16 mouse cellular contexts compared by ENCODE assay signal in the genomic region with DNA sequence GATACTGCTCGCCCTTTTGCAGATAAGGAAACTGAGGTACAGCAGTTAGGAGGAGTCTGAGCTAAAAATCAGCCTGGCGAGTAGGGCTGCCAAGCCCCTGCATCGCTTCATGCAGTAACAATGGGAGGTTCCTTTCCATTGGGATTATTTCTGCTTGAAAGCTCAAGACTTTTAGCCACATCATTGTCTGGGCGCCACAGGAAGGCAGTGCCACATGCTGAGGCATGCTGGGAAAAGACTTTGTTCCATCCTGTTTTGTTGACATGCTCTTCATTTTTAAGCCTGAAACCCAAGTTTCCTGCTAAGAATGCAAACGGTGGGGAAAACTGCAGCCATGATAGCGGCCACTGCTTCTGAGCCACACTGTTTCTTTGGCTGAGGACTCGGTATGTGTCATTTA.
DNase-seq lines count a peak whose midpoint lies in the region.
"Had no signal": no experiment of that assay in that cellular context is flagged by ENCODE, and none has a peak within 500 bp of the region (broad histone marks: within the 10 kb centered on the region; RNA-seq: fewer than 3 reads in every experiment).

No protein-coding gene starts in this region.

- H3K4me1 ChIP-seq in heart, embryonic 10.5 days, result peaks cover 43% of the 10 kb centered on the region

- peak; percentile 1 for DNase-seq in adrenal gland, postnatal 10 days
- DNase-seq in adrenal gland, adult (ENCODE audit: inconsistent age in 2 of 2, low spot score in 1 of 2), result no peak
- peak; percentile 58 for DNase-seq in heart, embryonic 10.5 days (ENCODE audit: low spot score)
- DNase-seq in heart, postnatal 4 days, result no peak
- DNase-seq in R1 (ENCODE audit: low read depth, low spot score), result peak; percentile 96
- peak; percentile 47 for DNase-seq in naive thymus-derived CD4-positive, alpha-beta T cell, adult 2 months (ENCODE audit: low read depth)
- DNase-seq in left cerebral cortex, postnatal 36 days (ENCODE audit: low spot score in 2 of 2), result no peak
- no peak for DNase-seq in kidney, postnatal 10 days
- DNase-seq: adrenal gland, postnatal 14 days; cerebellum, adult 18-20 months; gastrocnemius, postnatal 14 days; heart, postnatal 10 days had no signal

- intact Hi-C loops in left cerebral cortex, postnatal 36 days (cut with DNase I), result loop anchor here (5.0 kb wide), 1 partner anchor 97 kb away; no protein-coding TSS in a partner anchor

- no peak overlapping the region for H3K27ac ChIP-seq in heart, embryonic 10.5 days
- H3K27ac ChIP-seq: hindbrain, embryonic 15.5 days; kidney, postnatal 0 days; liver, embryonic 15.5 days; neural tube, embryonic 12.5 days had no signal

- H3K36me3 ChIP-seq in heart, embryonic 10.5 days, result no peaks in the 10 kb centered on the region
- H3K36me3 ChIP-seq: hindbrain, embryonic 15.5 days; liver, embryonic 15.5 days; neural tube, embryonic 12.5 days had no signal

- H3K4me3 ChIP-seq in heart, embryonic 10.5 days, result no peak overlapping the region
- H3K4me3 ChIP-seq: hindbrain, embryonic 15.5 days; liver, embryonic 15.5 days; neural tube, embryonic 12.5 days had no signal

- H3K9me3 ChIP-seq in heart, embryonic 10.5 days, result no peaks in the 10 kb centered on the region
- H3K9me3 ChIP-seq: hindbrain, embryonic 15.5 days; liver, embryonic 15.5 days; neural tube, embryonic 12.5 days had no signal

- peaks cover 43% of the 10 kb centered on the region for H3K27me3 ChIP-seq in heart, embryonic 10.5 days (ENCODE audit: insufficient read depth, poor library complexity, severe bottlenecking)
- H3K27me3 ChIP-seq: hindbrain, embryonic 15.5 days; liver, embryonic 15.5 days had no signal

- WGBS in heart, embryonic 10.5 days, result 31% methylated on average over 7 of the region's 7 CpGs

Comparison
In these comparisons a context has a peak if more than half of its experiments do, and no peak if none do; other contexts are left out.
1. DNase-seq: peak in adrenal gland, postnatal 10 days (single experiment), heart, embryonic 10.5 days (single experiment), R1 (single experiment) and naive thymus-derived CD4-positive, alpha-beta T cell, adult 2 months (single experiment); none in adrenal gland, adult (0 of 2), heart, postnatal 4 days (single experiment), left cerebral cortex, postnatal 36 days (0 of 2) and kidney, postnatal 10 days (single experiment).